Mouse (Mus musculus) limb, embryonic 14.5 days (tissue): Measurements from ENCODE around the gene Gm6993. TPM values are rescaled to one million over a fixed set of nuclear protein-coding genes. Genes with fewer than 3 reads are reported as not detected.

Experiments
- ATAC-seq: fragments of 200-750 bp; cut with Nextera tagmentation; 2 replicates; pipeline ENCODE4 v1.8.0; 2017; ENCODE audit warnings: low read depth, moderate number of reproducible peaks, moderate TSS enrichment; ENCODE audit not compliant: low FRiP score
- DNase-seq: peaks from one replicate; pipeline ENCODE4 v3.0.0-alpha.2; 2015; ENCODE audit warnings: low spot score
- H3K27ac ChIP-seq: fragments of 300-500 bp; sonication (generic); replicated peaks from 2 replicates; pipeline ENCODE4 v1.5.1; 2014; ENCODE audit warnings: low read depth, mild to moderate bottlenecking, low read length, moderate library complexity, mixed read lengths
- H3K27me3 ChIP-seq: fragments of 300-500 bp; sonication (generic); 2 replicates; pipeline ENCODE4 v1.6.1; 2014; ENCODE audit warnings: low read length, mixed read lengths; ENCODE audit not compliant: control insufficient read depth, insufficient read depth
- H3K36me3 ChIP-seq: fragments of 300-500 bp; sonication (generic); 2 replicates; pipeline ENCODE4 v1.6.1; 2014; ENCODE audit warnings: mild to moderate bottlenecking, low read length, moderate library complexity, mixed read lengths; ENCODE audit not compliant: control insufficient read depth, insufficient read depth
- H3K4me1 ChIP-seq: fragments of 300-500 bp; sonication (generic); 2 replicates; pipeline ENCODE4 v1.6.1; 2014; ENCODE audit warnings: antibody characterized with exemption, low read length, mixed read lengths; ENCODE audit not compliant: control insufficient read depth, insufficient read depth
- H3K4me2 ChIP-seq: fragments of 300-500 bp; sonication (generic); replicated peaks from 2 replicates; pipeline ENCODE4 v1.6.1; 2014; ENCODE audit warnings: low read depth, mild to moderate bottlenecking, low read length, moderate library complexity; ENCODE audit not compliant: severe bottlenecking
- H3K4me3 ChIP-seq: fragments of 300-500 bp; sonication (generic); replicated peaks from 2 replicates; pipeline ENCODE4 v1.5.1; 2014; ENCODE audit warnings: low read length
- H3K9ac ChIP-seq: fragments of 300-500 bp; sonication (generic); 2 replicates; pipeline ENCODE4 v1.6.1; 2014; ENCODE audit warnings: mild to moderate bottlenecking, low read depth, low read length, moderate library complexity; ENCODE audit not compliant: severe bottlenecking
- H3K9me3 ChIP-seq: fragments of 300-500 bp; sonication (generic); 2 replicates; pipeline ENCODE4 v1.6.1; 2016; ENCODE audit warnings: low read length; ENCODE audit not compliant: control insufficient read depth
- POLR2A ChIP-seq: fragments of 200-500 bp; IDR thresholded peaks from 2 replicates; pipeline ENCODE4 v1.8.0; 2012; ENCODE audit warnings: inconsistent platforms, mild to moderate bottlenecking, moderate library complexity, borderline replicate concordance; ENCODE audit not compliant: insufficient read depth, insufficient read length; ENCODE audit errors: extremely low read depth
- WGBS: fragments of 180-500 bp; shearing (Covaris S2); extraction: QIAGEN DNeasy Blood & Tissue Kit; methylation state at CpG from one replicate; pipeline ENCODE4 v1.1.7; 2014; 5-methylcytosine and 5-hydroxymethylcytosine counted together
- polyA plus RNA-seq, 2 experiments: library from polyadenylated mRNA; depleted of rRNA in 1 of 2; stranded (reverse) in 1 of 2; unstranded in 1 of 2; fragments of >200 nt; fragmentation: Nextera tagmentation in 1 of 2; extraction: Ambion mirVana in 1 of 2; gene quantifications; 2 replicates each; pipeline versions ENCODE4 v1.2.1 to v1.2.3; 2012 to 2014

Gm6993 gene
- polyA plus RNA-seq, 2 experiments = not detected

DNA sequence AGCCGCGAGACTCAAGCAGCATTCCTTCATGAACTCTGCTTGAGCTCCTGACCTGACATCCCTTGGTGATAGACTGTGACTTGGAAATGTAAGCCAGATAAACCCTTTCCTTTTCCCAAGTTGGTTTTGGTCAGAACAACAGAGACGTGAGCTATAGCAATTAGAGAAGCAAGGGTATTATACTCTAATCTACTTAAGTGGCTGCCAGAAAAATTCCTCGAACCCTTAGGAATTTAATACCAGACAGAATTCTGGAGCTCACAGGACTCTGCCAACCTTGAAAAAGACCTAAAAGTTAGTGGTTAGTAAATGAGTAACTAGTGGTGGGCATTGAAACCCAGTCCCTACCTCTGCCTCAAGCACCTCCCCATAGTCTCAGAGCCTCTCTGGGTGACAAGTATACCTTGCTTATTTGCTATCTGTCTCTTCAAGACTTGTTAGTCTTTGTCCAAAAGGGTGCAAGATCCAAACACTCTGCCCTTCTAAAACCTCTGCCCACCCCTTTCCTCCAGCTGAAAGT, 43.1 kb downstream of the Gm6993 start:
- TF ChIP-seq POLR2A = no peak
- H3K9ac ChIP-seq = no peak overlapping the region
- no peak overlapping the region for H3K27ac ChIP-seq
- DNase-seq (no peak), ATAC-seq (no peak)
- no peak overlapping the region for H3K4me2 ChIP-seq
- no peaks in the 10 kb centered on the region for H3K9me3 ChIP-seq
- no peaks in the 10 kb centered on the region for H3K27me3 ChIP-seq
- no peaks in the 10 kb centered on the region for H3K4me1 ChIP-seq
- peaks cover 81% of the 10 kb centered on the region for H3K36me3 ChIP-seq
- no peak overlapping the region for H3K4me3 ChIP-seq
- 72% methylated on average over 4 of the region's 4 CpGs for WGBS

DNA sequence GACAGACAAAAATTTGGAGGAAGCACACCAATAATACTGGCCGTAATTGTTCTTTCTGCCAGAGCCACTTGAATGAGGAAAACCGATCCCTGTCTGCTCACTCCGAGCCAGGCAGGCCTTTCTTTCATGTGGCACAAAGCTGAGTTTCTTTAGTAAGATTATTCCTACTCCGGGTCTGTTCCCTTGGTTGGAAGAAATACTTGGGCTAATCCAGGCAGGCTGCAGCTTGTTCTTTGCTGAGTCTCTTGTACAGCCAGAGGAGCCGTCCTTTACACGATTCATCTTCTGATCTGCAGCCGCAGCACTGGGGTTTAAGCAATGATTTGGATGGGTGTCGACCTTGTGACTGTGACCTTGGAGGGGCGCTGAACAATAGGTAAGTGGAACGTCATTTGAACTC, 48.5 kb downstream of the Gm6993 start:
- H3K4me3 ChIP-seq = no peak overlapping the region
- no peak for ATAC-seq
- peaks cover 77% of the 10 kb centered on the region for H3K36me3 ChIP-seq
- WGBS = 88% methylated on average over 10 of the region's 10 CpGs
- H3K27ac ChIP-seq = no peak overlapping the region
- no peaks in the 10 kb centered on the region for H3K27me3 ChIP-seq
- no peaks in the 10 kb centered on the region for H3K9me3 ChIP-seq
- TF ChIP-seq POLR2A = no peak
- DNase-seq = no peak
- H3K4me2 ChIP-seq = no peak overlapping the region
- H3K4me1 ChIP-seq = peaks cover 5% of the 10 kb centered on the region; the same call in 1 of the 2 replicates
- H3K9ac ChIP-seq = no peak overlapping the region

Other genes with a start within 250 kb of the Gm6993 start
- 0.03 and 0.09 TPM in 2 replicates for gene Fam110c, start 166.9 kb upstream of the Gm6993 start, polyA plus RNA-seq (2012; rRNA removed)
- gene Fam110c, start 166.9 kb upstream of the Gm6993 start, polyA plus RNA-seq (2014; fragmentation: Nextera tagmentation; extraction: Ambion mirVana) = 0.40 TPM in 1 of 2 replicates, not detected in the other
- gene Lamb1, start 24.5 kb downstream of the Gm6993 start, polyA plus RNA-seq (2012; rRNA removed) = 69.8 and 76.6 TPM in 2 replicates
- 67.2 and 76.3 TPM in 2 replicates for gene Lamb1, start 24.5 kb downstream of the Gm6993 start, polyA plus RNA-seq (2014; fragmentation: Nextera tagmentation; extraction: Ambion mirVana)
- 51.1 and 72.2 TPM in 2 replicates for gene Dld, start 110.7 kb downstream of the Gm6993 start, polyA plus RNA-seq (2012; rRNA removed)
- gene Dld, start 110.7 kb downstream of the Gm6993 start, polyA plus RNA-seq (2014; fragmentation: Nextera tagmentation; extraction: Ambion mirVana) = 119 and 121 TPM in 2 replicates
- 0.04 TPM in 2 replicates for gene Slc26a3, start 150.1 kb downstream of the Gm6993 start, polyA plus RNA-seq (2012; rRNA removed)
- not detected in 2 replicates for gene Slc26a3, start 150.1 kb downstream of the Gm6993 start, polyA plus RNA-seq (2014; fragmentation: Nextera tagmentation; extraction: Ambion mirVana)